Mouse (Mus musculus) lung, embryonic 14.5 days (tissue): ENCODE measurements at regions not wholly inside any gene's neighbourhood (a gene's known extent, or its start where the extent isn't known, plus 50 kb on each side); places are given as distances from the start of the nearest gene placed in this dataset.

Experiments used
- ATAC-seq: fragments of 200-750 bp; cut with Nextera tagmentation; 2 replicates; pipeline ENCODE4 v1.8.0; 2017; ENCODE audit warnings: mild to moderate bottlenecking, moderate TSS enrichment, moderate library complexity; ENCODE audit not compliant: insufficient read depth
- DNase-seq: peaks from one replicate; pipeline ENCODE4 v3.0.0-alpha.2; 2015
- H3K27ac ChIP-seq: fragments of 300-500 bp; sonication (generic); 2 replicates; pipeline ENCODE4 v1.5.1; 2014; ENCODE audit warnings: low read depth, mild to moderate bottlenecking, moderate library complexity
- H3K27me3 ChIP-seq: fragments of 300-500 bp; sonication (generic); 2 replicates; pipeline ENCODE4 v1.6.1; 2014; ENCODE audit warnings: low read length, control low read depth; ENCODE audit not compliant: insufficient read depth
- H3K36me3 ChIP-seq: fragments of 300-500 bp; sonication (generic); 2 replicates; pipeline ENCODE4 v1.6.1; 2014; ENCODE audit warnings: control low read depth; ENCODE audit not compliant: insufficient read depth
- H3K4me1 ChIP-seq: fragments of 300-500 bp; sonication (generic); 2 replicates; pipeline ENCODE4 v1.6.1; 2014; ENCODE audit warnings: antibody characterized with exemption, control low read depth; ENCODE audit not compliant: insufficient read depth
- H3K4me2 ChIP-seq: fragments of 300-500 bp; sonication (generic); 2 replicates; pipeline ENCODE4 v1.6.1; 2014; ENCODE audit warnings: mild to moderate bottlenecking
- H3K4me3 ChIP-seq: fragments of 300-500 bp; sonication (generic); 2 replicates; pipeline ENCODE4 v1.5.1; 2014; ENCODE audit warnings: low read depth, low read length
- H3K9ac ChIP-seq: fragments of 300-500 bp; sonication (generic); 2 replicates; pipeline ENCODE4 v1.6.1; 2014
- H3K9me3 ChIP-seq: fragments of 300-500 bp; sonication (generic); 2 replicates; pipeline ENCODE4 v1.6.1; 2016; ENCODE audit warnings: low read depth, low read length, control low read depth
- CTCF ChIP-seq: IDR thresholded peaks from 2 replicates; pipeline ENCODE4 v1.5.1; 2016; ENCODE audit warnings: antibody characterized with exemption, low read depth
- WGBS: fragments of 180-500 bp; shearing (Covaris S2); extraction: QIAGEN DNeasy Blood & Tissue Kit; methylation state at CpG from one replicate; pipeline ENCODE4 v1.1.7; 2014; 5-methylcytosine and 5-hydroxymethylcytosine counted together

GRCm38 (mm10) chr2:11416122-11416521, 137.8 kb downstream of the Pfkfb3 start:
- no peak overlapping the region for H3K4me3 ChIP-seq

GRCm38 (mm10) chr2:11412521-11412920, 141.4 kb downstream of the Pfkfb3 start:
- no peak overlapping the region for H3K4me2 ChIP-seq
- no peaks in the 10 kb centered on the region for H3K9me3 ChIP-seq
- H3K9ac ChIP-seq, result no peak overlapping the region
- H3K27ac ChIP-seq, result no peak overlapping the region
- no peaks in the 10 kb centered on the region for H3K4me1 ChIP-seq
- DNase-seq, result no peak
- no peak for ATAC-seq
- no peak for TF ChIP-seq CTCF
- no peaks in the 10 kb centered on the region for H3K36me3 ChIP-seq
- H3K27me3 ChIP-seq, result no peaks in the 10 kb centered on the region
- WGBS, result 89% methylated on average over 6 of the region's 6 CpGs
- H3K4me3 ChIP-seq, result no peak overlapping the region

More at GRCm38 (mm10) chr2:11416122-11416521, 137.8 kb downstream of the Pfkfb3 start:
- Histone ChIP-seq H3K9me3 (no peaks in the 10 kb centered on the region), H3K27ac (no peak overlapping the region), H3K4me2 (no peak overlapping the region), H3K36me3 (no peaks in the 10 kb centered on the region), H3K9ac (no peak overlapping the region), H3K27me3 (no peaks in the 10 kb centered on the region), H3K4me1 (no peaks in the 10 kb centered on the region)
- WGBS, result 85% methylated on average over 11 of the region's 11 CpGs
- ATAC-seq (no peak), DNase-seq (no peak)
- TF ChIP-seq CTCF, result no peak

- Histone ChIP-seq H3K9me3 (no peaks in the 10 kb centered on the region), H3K27me3 (no peaks in the 10 kb centered on the region), H3K4me2 (no peak overlapping the region), H3K27ac (no peak overlapping the region), H3K9ac (no peak overlapping the region), H3K4me3 (no peak overlapping the region), H3K4me1 (no peaks in the 10 kb centered on the region), H3K36me3 (no peaks in the 10 kb centered on the region)
- WGBS, result 63% methylated on average over 5 of the region's 6 CpGs
- no peak for ATAC-seq
- no peak for TF ChIP-seq CTCF
- DNase-seq, result no peak
These were observed 145.4 kb downstream of the Pfkfb3 start for GRCm38 (mm10) chr2:11408497-11408896.

GRCm38 (mm10) chr2:11406103-11406615, 147.7 kb downstream of the Pfkfb3 start:
- H3K9ac ChIP-seq, result no peak overlapping the region
- H3K4me2 ChIP-seq, result no peak overlapping the region
- no peak overlapping the region for H3K27ac ChIP-seq
- H3K9me3 ChIP-seq, result no peaks in the 10 kb centered on the region
- 46% methylated on average over 1 of the region's 1 CpGs for WGBS
- ATAC-seq, result no peak
- H3K36me3 ChIP-seq, result no peaks in the 10 kb centered on the region
- no peak for DNase-seq
- no peaks in the 10 kb centered on the region for H3K4me1 ChIP-seq
- no peaks in the 10 kb centered on the region for H3K27me3 ChIP-seq
- TF ChIP-seq CTCF, result no peak
- no peak overlapping the region for H3K4me3 ChIP-seq

- Histone ChIP-seq H3K4me1 (no peaks in the 10 kb centered on the region), H3K9me3 (no peaks in the 10 kb centered on the region), H3K36me3 (no peaks in the 10 kb centered on the region), H3K4me2 (no peak overlapping the region), H3K27ac (no peak overlapping the region), H3K9ac (no peak overlapping the region), H3K27me3 (no peaks in the 10 kb centered on the region), H3K4me3 (no peak overlapping the region)
- no peak for ATAC-seq
- no peak for DNase-seq
- TF ChIP-seq CTCF, result no peak
- WGBS, result 54% methylated on average over 10 of the region's 10 CpGs
These were observed 151.5 kb downstream of the Pfkfb3 start for GRCm38 (mm10) chr2:11402218-11402848.

- DNase-seq (no peak), ATAC-seq (no peak)
- H3K9me3 ChIP-seq, result no peaks in the 10 kb centered on the region
- H3K4me2 ChIP-seq, result no peak overlapping the region
- WGBS, result 92% methylated on average over 3 of the region's 3 CpGs
- no peak overlapping the region for H3K4me3 ChIP-seq
- no peak overlapping the region for H3K9ac ChIP-seq
- H3K4me1 ChIP-seq, result no peaks in the 10 kb centered on the region
- no peak overlapping the region for H3K27ac ChIP-seq
- no peaks in the 10 kb centered on the region for H3K27me3 ChIP-seq
- TF ChIP-seq CTCF, result no peak
- H3K36me3 ChIP-seq, result no peaks in the 10 kb centered on the region
These were observed 154.5 kb downstream of the Pfkfb3 start for GRCm38 (mm10) chr2:11399411-11399810.

- 0 out of 2 replicates have a peak overlapping the region, but pooled peaks have one; percentile 3 for H3K4me2 ChIP-seq
- WGBS, result 57% methylated on average over 6 of the region's 6 CpGs
- H3K27ac ChIP-seq, result peak overlapping the region; percentile 56
- TF ChIP-seq CTCF, result no peak
- no peak overlapping the region for H3K9ac ChIP-seq
- no peaks in the 10 kb centered on the region for H3K36me3 ChIP-seq
- ATAC-seq, result no peak
- H3K4me3 ChIP-seq, result no peak overlapping the region
- no peaks in the 10 kb centered on the region for H3K4me1 ChIP-seq
- H3K9me3 ChIP-seq, result no peaks in the 10 kb centered on the region
- DNase-seq, result no peak
- H3K27me3 ChIP-seq, result no peaks in the 10 kb centered on the region
These were observed 154.9 kb downstream of the Pfkfb3 start for GRCm38 (mm10) chr2:11398949-11399348.
